Mouse (Mus musculus): ENCODE measurements around the gene Fxyd3.

- no peak for TF ChIP-seq POLR2AphosphoS2 (IDR thresholded peaks at IDR 0.05; ENCODE audit: insufficient read length, low read depth)
- TF ChIP-seq POLR2A (IDR thresholded peaks at IDR 0.05; ENCODE audit: insufficient read length, low read depth), result no peak
- no peak for TF ChIP-seq SRF (IDR thresholded peaks at IDR 0.05; ENCODE audit: control insufficient read depth, insufficient read length, low read depth)
- TF ChIP-seq USF1 (IDR thresholded peaks at IDR 0.05; ENCODE audit: low read depth), result no peak
- TF ChIP-seq TCF12 (IDR thresholded peaks at IDR 0.05; ENCODE audit: insufficient read depth, poor library complexity, severe bottlenecking), result no peak
- TF ChIP-seq MAX (IDR thresholded peaks at IDR 0.05; ENCODE audit: low read depth), result no peak
- no peak for TF ChIP-seq MYOG (IDR thresholded peaks at IDR 0.05; ENCODE audit: control insufficient read depth in 1 of 3, insufficient read depth in 1 of 3, insufficient read length in 2 of 3, low read depth in 2 of 3)
Observed at GRCm38 (mm10) chr7:31036917-31037316, 39.6 kb downstream of the Fxyd3 start.
